Mouse (Mus musculus) left cerebral cortex, postnatal 10 days (tissue): ENCODE measurements around the gene Akr1e1. TPM values are rescaled to one million over a fixed set of nuclear protein-coding genes. Genes with fewer than 3 reads are reported as not detected.
"Not testable (repeated sequence)": the region's sequence is repeated elsewhere in the genome, so short reads cannot be mapped to it uniquely, and the experiment has no call there.

ENCODE experiments used
- DNase-seq, 2 experiments: peaks; one replicate each; pipeline ENCODE4 v3.0.0; 2021 to 2022; ENCODE audit warnings: low spot score in 2 of 2, mixed read lengths in 1 of 2; ENCODE audit errors: extremely low spot score in 1 of 2
- intact Hi-C: fragments of 180-260 bp; cut with DNase I; formaldehyde crosslinking; loops from one replicate; pipeline ENCODE4 v1.15.1; 2025
- total RNA-seq, 2 experiments: library from RNA; stranded (reverse); gene quantifications; 2 replicates each; pipeline ENCODE4 v1.2.3; 2021

Gene Akr1e1
- total RNA-seq, result 10 to 100 TPM; 16.9 to 22.4 TPM

DNA sequence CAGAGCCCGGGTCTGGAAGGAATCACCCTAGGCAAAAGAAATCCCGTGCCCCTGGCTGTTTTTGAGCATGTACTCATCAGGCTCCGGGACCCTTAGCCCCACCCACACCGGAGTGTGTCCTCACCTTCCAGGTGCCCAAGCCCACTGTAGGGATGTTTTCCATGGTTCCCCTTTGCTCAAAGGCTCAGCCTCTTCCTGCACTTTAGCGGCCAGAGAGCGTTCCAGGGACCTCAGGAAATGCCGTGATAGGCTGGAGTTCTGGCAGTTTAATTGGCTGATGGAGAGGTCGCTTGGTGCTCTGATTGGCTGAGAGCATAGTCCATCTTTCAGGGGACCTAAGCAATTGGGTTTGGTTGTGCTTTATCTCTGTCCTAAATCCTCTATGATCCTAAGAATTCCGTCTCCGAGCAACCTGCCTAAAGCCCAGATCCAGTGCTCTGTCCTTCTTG, at the start of gene Akr1e1:
Gene Akr1e1 (minus strand): TSS at position 214 of the 449 bp plus-strand sequence.
- peak; percentile 88 to 95 for DNase-seq
- intact Hi-C loops, result loop anchor here (10.0 kb wide), 1 partner anchor 944 kb away; no protein-coding TSS in a partner anchor

DNA sequence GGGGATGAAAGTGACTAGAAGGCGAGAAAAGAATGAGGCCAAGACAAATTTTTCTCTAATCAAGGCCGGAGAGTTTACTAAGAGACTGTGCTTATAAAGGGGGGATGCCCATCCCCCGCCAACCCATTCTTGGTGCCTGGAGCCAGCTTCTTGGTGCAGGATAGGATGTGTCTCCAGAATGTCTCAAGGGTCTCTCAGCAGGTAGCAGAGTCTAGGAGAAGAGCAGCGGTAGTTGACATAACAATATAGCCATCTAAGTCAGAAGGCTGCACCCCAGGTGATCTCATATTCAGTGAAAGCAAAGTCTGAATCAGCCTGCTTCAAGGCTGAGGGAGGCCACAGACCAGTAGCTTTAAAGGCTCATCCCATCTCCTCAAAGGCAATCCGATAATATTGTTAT, 49.4 kb upstream of the Akr1e1 start:
- intact Hi-C loops, result no loop called here
- no peak for DNase-seq

DNA sequence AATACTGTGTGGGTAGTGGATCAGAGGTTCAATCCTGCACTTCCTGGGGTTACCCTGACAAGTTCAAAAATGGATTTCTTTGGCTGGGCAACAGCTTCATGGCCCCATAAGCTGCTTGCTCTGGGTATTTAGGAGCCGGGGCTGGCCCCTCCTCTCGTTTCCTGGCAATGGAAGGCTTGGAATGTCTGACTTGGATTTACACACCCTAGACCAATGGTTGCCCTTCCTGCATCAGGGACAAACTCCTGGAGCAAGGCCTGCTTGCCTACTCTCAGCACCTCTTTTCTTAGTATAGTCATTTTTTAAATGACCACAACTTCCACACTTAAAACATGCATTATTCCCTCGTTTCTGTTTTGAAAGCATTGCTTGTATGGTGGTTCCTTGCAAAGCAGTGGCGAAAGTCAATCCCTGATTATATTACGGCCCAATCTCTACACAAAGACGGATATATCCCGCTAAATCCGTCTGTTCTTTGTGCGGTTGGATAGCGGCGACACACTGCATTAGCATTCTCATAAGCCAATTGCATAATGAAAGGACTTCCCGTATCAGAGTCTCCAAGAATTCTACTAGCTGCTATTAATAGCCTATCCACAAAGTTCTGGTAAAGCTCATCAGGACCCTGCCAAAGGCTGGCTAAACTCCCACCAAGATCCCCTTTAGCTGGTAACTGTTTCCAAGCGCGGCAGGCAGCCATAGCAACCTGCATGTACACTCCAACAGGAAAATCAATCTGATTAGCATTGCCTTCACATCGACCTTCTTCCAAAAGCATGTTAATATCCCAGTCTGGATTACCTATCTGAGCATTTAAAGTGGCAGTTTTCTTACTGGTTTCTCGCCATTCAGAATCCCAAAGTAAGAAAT, 47.5 kb upstream of the Akr1e1 start:
- intact Hi-C loops, result no loop called here
- DNase-seq, result peak in 1 of 2 experiments; percentile 10

GRCm38 (mm10) chr13:4650190-4650589, 41.2 kb upstream of the Akr1e1 start:
- DNase-seq, result no peak
- intact Hi-C loops, result no loop called here

DNA sequence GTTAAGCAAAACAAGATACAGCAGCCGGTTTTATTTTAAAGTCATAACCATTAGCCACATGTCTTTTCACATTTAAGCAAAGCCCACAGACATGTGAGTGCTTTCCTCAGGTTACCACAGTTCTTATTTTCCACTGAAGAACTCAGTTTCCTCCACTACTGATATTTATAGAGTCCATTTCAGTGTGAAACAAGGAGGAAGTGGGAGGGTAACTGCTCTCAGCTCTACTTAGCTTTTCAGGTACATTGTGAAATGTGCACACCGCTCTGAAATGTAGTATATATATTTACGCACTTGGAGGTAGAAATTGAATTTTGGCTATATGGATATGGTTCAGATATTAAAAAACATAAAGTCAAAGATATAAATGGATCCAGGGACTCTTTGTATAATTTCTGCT, 36.3 kb upstream of the Akr1e1 start:
- intact Hi-C loops, result no loop called here
- no peak for DNase-seq

DNA sequence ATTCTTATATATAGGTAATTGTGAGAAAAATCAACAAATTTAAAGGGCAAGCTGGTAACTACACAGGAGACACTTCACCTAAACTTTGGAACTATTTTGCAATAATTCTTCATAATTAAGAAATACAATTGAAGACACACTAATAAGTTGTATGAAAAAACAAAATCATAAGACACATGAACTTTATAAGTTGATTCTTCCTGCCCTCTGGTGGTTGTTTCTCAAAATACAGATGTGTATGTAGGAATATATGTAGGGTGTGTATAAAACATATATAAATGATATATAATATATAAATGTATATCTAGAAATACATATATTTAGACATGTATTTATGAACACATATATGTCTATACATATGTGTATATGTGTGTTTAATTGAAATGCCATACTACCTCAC, 1.9 kb upstream of the Akr1e1 start:
- peak in 1 of 2 experiments; percentile 27 for DNase-seq
- intact Hi-C loops, result loop anchor here (2.0 to 10.0 kb wide), 3 partner anchors 424 to 596 kb away; no protein-coding TSS in a partner anchor

DNA sequence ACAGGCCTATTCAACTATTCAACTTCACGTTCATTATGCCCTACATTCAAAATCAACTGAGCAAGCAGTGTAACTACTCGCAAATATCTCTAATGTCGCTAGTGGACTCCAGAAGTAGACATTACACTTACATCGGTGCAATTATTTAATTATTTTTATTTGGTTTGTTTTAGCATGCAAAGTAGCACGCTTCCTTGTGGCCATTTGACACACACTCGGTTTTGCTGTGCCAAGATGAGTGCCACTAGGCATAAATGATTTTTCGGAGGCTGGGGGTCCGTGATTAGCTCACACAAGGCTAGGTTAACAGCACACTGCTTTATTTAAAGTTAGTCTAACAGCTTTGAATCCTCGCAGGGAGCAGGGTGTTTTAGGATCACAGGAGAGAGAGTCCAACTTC, 444 bp downstream of the Akr1e1 start:
- DNase-seq, result peak in 1 of 2 experiments; percentile 19
- intact Hi-C loops, result loop anchor here (10.0 kb wide), 1 partner anchor 944 kb away; no protein-coding TSS in a partner anchor

DNA sequence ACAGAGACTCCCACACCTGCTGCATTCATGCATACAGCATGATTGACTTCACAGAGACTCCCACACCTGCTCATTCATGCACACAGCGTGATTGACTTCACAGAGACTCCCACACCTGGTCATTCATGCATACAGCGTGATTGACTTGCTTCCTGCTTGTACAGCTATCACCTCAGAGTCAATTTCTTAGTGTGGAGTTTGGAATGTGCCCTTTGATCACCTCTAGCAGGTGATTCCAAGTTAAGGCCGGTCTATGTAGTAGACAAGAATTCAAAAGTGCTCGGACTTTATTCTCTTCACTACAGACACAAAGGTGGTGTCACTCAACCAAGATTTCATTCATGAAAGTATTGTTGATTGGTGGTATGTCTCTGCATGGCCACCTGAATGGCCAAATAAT, 2.2 kb downstream of the Akr1e1 start:
- intact Hi-C loops, result loop anchor here (10.0 kb wide), 1 partner anchor 942 kb away; no protein-coding TSS in a partner anchor

GRCm38 (mm10) chr13:4603431-4603830, 5.5 kb downstream of the Akr1e1 start:
- intact Hi-C loops, result loop anchor here (10.0 kb wide), 1 partner anchor 939 kb away; no protein-coding TSS in a partner anchor
- DNase-seq, result not testable (repeated sequence)

More for the DNA sequence above, 2.2 kb downstream of the Akr1e1 start:
- no peak for DNase-seq

GRCm38 (mm10) chr13:4576921-4577320, 32.1 kb downstream of the Akr1e1 start:
- intact Hi-C loops, result no loop called here

GRCm38 (mm10) chr13:4573871-4574270, 35.1 kb downstream of the Akr1e1 start, which contains the start of gene Akr1c21:
TSS of gene Akr1c21 (plus strand) at chr13:4574075.
- intact Hi-C loops, result no loop called here
- DNase-seq, result no peak

More at GRCm38 (mm10) chr13:4576921-4577320, 32.1 kb downstream of the Akr1e1 start:
- no peak for DNase-seq

DNA sequence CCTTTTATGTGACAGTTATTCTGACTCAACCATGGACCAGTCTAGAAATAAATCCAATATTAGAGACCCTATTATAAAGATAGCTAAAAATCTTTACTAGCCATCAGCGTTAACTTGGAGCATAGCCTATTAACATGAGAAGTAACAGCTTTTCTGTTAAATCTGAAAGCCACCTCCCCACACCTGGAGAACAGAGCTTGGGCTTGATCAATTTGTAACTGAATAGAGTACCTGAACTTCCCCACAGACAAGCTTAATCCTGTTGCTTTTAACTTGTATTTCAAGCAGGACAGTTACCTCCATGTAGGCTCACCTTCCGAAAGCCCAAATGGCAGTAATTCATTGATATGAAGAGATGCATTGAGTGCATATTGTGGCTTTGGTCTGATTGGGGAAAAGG, 43.0 kb downstream of the Akr1e1 start:
- DNase-seq, result no peak
- intact Hi-C loops, result no loop called here

DNA sequence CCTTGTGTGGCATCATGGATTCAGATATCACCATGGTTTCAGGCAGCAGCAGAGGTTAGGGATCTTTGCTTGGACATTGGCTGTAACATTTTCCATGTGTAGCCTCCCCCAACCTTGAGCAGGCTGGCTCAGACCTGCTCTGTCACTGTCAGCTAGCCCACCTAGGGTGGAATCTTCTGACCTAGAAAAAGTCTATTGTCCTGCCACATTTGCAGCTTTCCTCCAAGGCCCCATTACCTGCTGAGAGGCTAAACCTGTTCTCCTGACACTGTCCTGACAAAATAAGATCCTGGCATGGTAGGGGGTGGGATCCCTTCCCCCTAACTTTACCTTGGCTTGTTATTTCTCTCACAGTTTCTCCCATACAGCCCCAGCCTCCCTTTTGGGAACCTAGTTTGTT, 48.5 kb downstream of the Akr1e1 start:
- intact Hi-C loops, result no loop called here
- DNase-seq, result no peak

- intact Hi-C loops, result no loop called here
- DNase-seq, result no peak
Observed at GRCm38 (mm10) chr13:4559143-4559542, 49.8 kb downstream of the Akr1e1 start.

Other genes starting within 250 kb of the Akr1e1 start
- gene Akr1c6, start 174.9 kb downstream of the Akr1e1 start, total RNA-seq, result not detected
- gene Akr1c20, start 85.8 kb downstream of the Akr1e1 start, total RNA-seq, result not detected
- gene Akr1c21, start 35.1 kb downstream of the Akr1e1 start, total RNA-seq, result not detected